ENCODE assay signal across 11 mouse cellular contexts in genomic region chr2:180711527-180711926, GRCm38 (mm10). TPM values are rescaled to one million over a fixed set of nuclear protein-coding genes. Genes with fewer than 3 reads are reported as not detected.
DNase-seq lines count a peak whose midpoint lies in the region; ATAC-seq and TF ChIP-seq lines count a peak whose summit lies in the region.
"Had no signal": no experiment of that assay in that cellular context is flagged by ENCODE, and none has a peak within 500 bp of the region (broad histone marks: within the 10 kb centered on the region; RNA-seq: fewer than 3 reads in every experiment).

No protein-coding gene starts in this region.

- no peak for TF ChIP-seq CTCF in bone marrow, adult 2 months (IDR thresholded peaks at IDR 0.05; ENCODE audit: control insufficient read depth, insufficient read depth, low read length)

- no peak for ATAC-seq in kidney, embryonic 15.5 days (replicated peaks; ENCODE audit: low FRiP score)
- no peak for ATAC-seq in hindbrain, embryonic 14.5 days (ENCODE audit: low FRiP score)
- ATAC-seq in midbrain, embryonic 14.5 days (ENCODE audit: low FRiP score, low TSS enrichment): no peak
- ATAC-seq: Patski had no signal

- 49% methylated on average over 4 of the region's 4 CpGs for WGBS in kidney, embryonic 15.5 days
- whole genome bisulfite sequencing in bone marrow, adult 2 months: 53% methylated on average over 4 of the region's 4 CpGs
- 61% methylated on average over 4 of the region's 4 CpGs for WGBS in hindbrain, embryonic 14.5 days
- 75% methylated on average over 4 of the region's 4 CpGs for WGBS in midbrain, embryonic 14.5 days

- peaks cover 23% of the 10 kb centered on the region for H3K4me1 ChIP-seq in kidney, embryonic 15.5 days
- H3K4me1 ChIP-seq in bone marrow, adult 2 months (ENCODE audit: control insufficient read depth, insufficient read depth, low read length): peaks cover 2% of the 10 kb centered on the region; the same call in 1 of the 2 replicates
- peaks cover 26% of the 10 kb centered on the region for H3K4me1 ChIP-seq in hindbrain, embryonic 14.5 days (replicated peaks; ENCODE audit: control insufficient read depth, insufficient read depth, low read length)
- peaks cover 20% of the 10 kb centered on the region for H3K4me1 ChIP-seq in midbrain, embryonic 14.5 days (ENCODE audit: control insufficient read depth, insufficient read depth, low read length)

- peaks cover 34% of the 10 kb centered on the region for H3K36me3 ChIP-seq in kidney, embryonic 15.5 days
- peaks cover 33% of the 10 kb centered on the region for H3K36me3 ChIP-seq in hindbrain, embryonic 14.5 days (replicated peaks; ENCODE audit: control insufficient read depth, insufficient read depth)
- peaks cover 20% of the 10 kb centered on the region for H3K36me3 ChIP-seq in midbrain, embryonic 14.5 days (ENCODE audit: control insufficient read depth, insufficient read depth, low read length)

- peak overlapping the region; percentile 100 for H3K4me3 ChIP-seq in kidney, embryonic 15.5 days (replicated peaks)
- H3K4me3 ChIP-seq in bone marrow, adult 2 months (replicated peaks; ENCODE audit: control insufficient read depth, low read depth, low read length): peak overlapping the region; percentile 51
- peak overlapping the region; percentile 95; the same call in 1 of the 2 replicates for H3K4me3 ChIP-seq in hindbrain, embryonic 14.5 days (replicated peaks; ENCODE audit: low read length)
- peak overlapping the region; percentile 99 for H3K4me3 ChIP-seq in midbrain, embryonic 14.5 days (replicated peaks; ENCODE audit: low read depth, low read length)

- H3K9ac ChIP-seq in kidney, embryonic 15.5 days: peak overlapping the region; percentile 100
- H3K9ac ChIP-seq in hindbrain, embryonic 14.5 days: peak overlapping the region; percentile 90; the same call in 1 of the 2 replicates
- peak overlapping the region; percentile 98; the same call in 1 of the 2 replicates for H3K9ac ChIP-seq in midbrain, embryonic 14.5 days (replicated peaks; ENCODE audit: low read length)

- H3K27ac ChIP-seq in kidney, embryonic 15.5 days: no peak overlapping the region
- H3K27ac ChIP-seq in bone marrow, adult 2 months (ENCODE audit: control insufficient read depth, insufficient read depth, low read depth, low read length, poor library complexity): peak overlapping the region; percentile 87
- H3K27ac ChIP-seq in hindbrain, embryonic 14.5 days: no peak overlapping the region
- H3K27ac ChIP-seq in midbrain, embryonic 14.5 days (replicated peaks; ENCODE audit: low read depth, low read length): no peak overlapping the region

- no peak for TF ChIP-seq POLR2A in bone marrow, adult 2 months (IDR thresholded peaks at IDR 0.05; ENCODE audit: borderline replicate concordance, control insufficient read depth, low read depth, low read length)

- H3K27me3 ChIP-seq in kidney, embryonic 15.5 days: no peaks in the 10 kb centered on the region
- H3K27me3 ChIP-seq in hindbrain, embryonic 14.5 days (ENCODE audit: control insufficient read depth, insufficient read depth, low read length): no peaks in the 10 kb centered on the region
- no peaks in the 10 kb centered on the region for H3K27me3 ChIP-seq in midbrain, embryonic 14.5 days (ENCODE audit: control insufficient read depth, insufficient read depth, low read length)
- H3K27me3 ChIP-seq: Patski had no signal

- H3K4me2 ChIP-seq in kidney, embryonic 15.5 days: peak overlapping the region; percentile 75
- H3K4me2 ChIP-seq in hindbrain, embryonic 14.5 days (replicated peaks): peak overlapping the region; percentile 93
- H3K4me2 ChIP-seq in midbrain, embryonic 14.5 days (ENCODE audit: low read length): peak overlapping the region; percentile 88

- no peak for DNase-seq in kidney, postnatal 36 days
- no peak for DNase-seq in hindbrain, embryonic 14.5 days (ENCODE audit: low spot score)
- no peak for DNase-seq in midbrain, embryonic 14.5 days
- no peak for DNase-seq in spleen, postnatal 4 days (ENCODE audit: low spot score in 2 of 2)
- DNase-seq in frontal cortex, postnatal 14 days (ENCODE audit: low spot score in 2 of 2): no peak
- DNase-seq in right cerebral cortex, adult 2 months (ENCODE audit: low spot score in 2 of 2): no peak
- DNase-seq: embryo, embryonic 11 days; left cerebral cortex, postnatal 4 days had no signal

- H3K9me3 ChIP-seq in kidney, embryonic 15.5 days (replicated peaks): no peaks in the 10 kb centered on the region
- no peaks in the 10 kb centered on the region for H3K9me3 ChIP-seq in hindbrain, embryonic 14.5 days (ENCODE audit: control insufficient read depth, low read length)
- no peaks in the 10 kb centered on the region for H3K9me3 ChIP-seq in midbrain, embryonic 14.5 days (ENCODE audit: control insufficient read depth, low read length)

RNA-seq across cellular contexts. Expression of gene Gid8, which starts 1.6 kb away (rescaled TPM):
- polyA plus RNA-seq in kidney, embryonic 15.5 days (2015; fragmentation: Nextera tagmentation; extraction: Ambion mirVana): 55.8 TPM in 2 replicates
- 79.0 and 81.5 TPM in 2 replicates for polyA plus RNA-seq in bone marrow, adult 2 months (2011; ENCODE audit: insufficient read depth, insufficient read length, low replicate concordance, missing spikeins)
- 56.3 and 56.7 TPM in 2 replicates for polyA plus RNA-seq in hindbrain, embryonic 14.5 days (2014; fragmentation: Nextera tagmentation; extraction: Ambion mirVana)
- 51.8 and 64.9 TPM in 2 replicates for polyA plus RNA-seq in midbrain, embryonic 14.5 days (2014; fragmentation: Nextera tagmentation; extraction: Ambion mirVana)

RNA-seq across cellular contexts. Expression of gene Dido1, which starts 1.7 kb away (rescaled TPM):
- polyA plus RNA-seq in kidney, embryonic 15.5 days (2015; fragmentation: Nextera tagmentation; extraction: Ambion mirVana): 28.4 and 29.7 TPM in 2 replicates
- 15.5 and 36.0 TPM in 2 replicates for polyA plus RNA-seq in bone marrow, adult 2 months (2011; ENCODE audit: insufficient read depth, insufficient read length, low replicate concordance, missing spikeins)
- polyA plus RNA-seq in hindbrain, embryonic 14.5 days (2014; fragmentation: Nextera tagmentation; extraction: Ambion mirVana): 26.6 and 27.1 TPM in 2 replicates
- polyA plus RNA-seq in midbrain, embryonic 14.5 days (2014; fragmentation: Nextera tagmentation; extraction: Ambion mirVana): 31.2 and 38.1 TPM in 2 replicates

RNA-seq across cellular contexts. Expression of gene Slc17a9, which starts 13.5 kb away (rescaled TPM):
- 0.58 and 1.6 TPM in 2 replicates for polyA plus RNA-seq in kidney, embryonic 15.5 days (2015; fragmentation: Nextera tagmentation; extraction: Ambion mirVana)
- polyA plus RNA-seq in bone marrow, adult 2 months (2011; ENCODE audit: insufficient read depth, insufficient read length, low replicate concordance, missing spikeins): 19.4 and 35.6 TPM in 2 replicates
- polyA plus RNA-seq in hindbrain, embryonic 14.5 days (2014; fragmentation: Nextera tagmentation; extraction: Ambion mirVana): 0.16 and 0.37 TPM in 2 replicates
- 0.12 TPM in 1 of 2 replicates, not detected in the other for polyA plus RNA-seq in midbrain, embryonic 14.5 days (2014; fragmentation: Nextera tagmentation; extraction: Ambion mirVana)
